Mouse (Mus musculus) liver, adult 2 months (tissue): ENCODE data around the gene Gspt2.
"Not testable (repeated sequence)": the region's sequence is repeated elsewhere in the genome, so short reads cannot be mapped to it uniquely, and the experiment has no call there.

Experiments
- CTCF ChIP-seq: fragments of 200-500 bp; IDR thresholded peaks from 2 replicates; pipeline ENCODE4 v1.5.1; 2011; ENCODE audit warnings: low read depth, low read length, control low read depth
- POLR2A ChIP-seq: fragments of 200-500 bp; IDR thresholded peaks from 2 replicates; pipeline ENCODE4 v1.6.1; 2011; ENCODE audit warnings: low read length, control low read depth; ENCODE audit not compliant: insufficient read depth; ENCODE audit errors: extremely low read depth

GRCm38 (mm10) chrX:94689593-94689992 is 53.7 kb downstream of the Gspt2 start:
- TF ChIP-seq CTCF, POLR2A: not testable (repeated sequence)
